Mouse (Mus musculus) hindbrain, embryonic 16.5 days (tissue): ENCODE measurements around the gene 2010005H15Rik. TPM values are rescaled to one million over a fixed set of nuclear protein-coding genes. Genes with fewer than 3 reads are reported as not detected.
"Not testable (repeated sequence)": the region's sequence is repeated elsewhere in the genome, so short reads cannot be mapped to it uniquely, and the experiment has no call there.

Source experiments
- ATAC-seq: fragments of 200-750 bp; cut with Nextera tagmentation; 2 replicates; pipeline ENCODE4 v1.8.0; 2017; ENCODE audit warnings: moderate TSS enrichment, moderate library complexity
- H3K27ac ChIP-seq: fragments of 300-500 bp; sonication (generic); 2 replicates; pipeline ENCODE4 v1.5.1; 2014; ENCODE audit warnings: low read depth, mild to moderate bottlenecking, control low read depth, low read length, moderate library complexity
- H3K27me3 ChIP-seq: fragments of 300-500 bp; sonication (generic); replicated peaks from 2 replicates; pipeline ENCODE4 v1.6.1; 2014; ENCODE audit warnings: low read length; ENCODE audit not compliant: control insufficient read depth, insufficient read depth
- H3K36me3 ChIP-seq: fragments of 300-500 bp; sonication (generic); 2 replicates; pipeline ENCODE4 v1.6.1; 2014; ENCODE audit warnings: mild to moderate bottlenecking, low read length, moderate library complexity, mixed read lengths; ENCODE audit not compliant: control insufficient read depth, insufficient read depth
- H3K4me1 ChIP-seq: fragments of 300-500 bp; sonication (generic); 2 replicates; pipeline ENCODE4 v1.6.1; 2014; ENCODE audit warnings: low read depth, low read length; ENCODE audit not compliant: control insufficient read depth, insufficient read depth
- H3K4me2 ChIP-seq: fragments of 300-500 bp; sonication (generic); 2 replicates; pipeline ENCODE4 v1.6.1; 2014; ENCODE audit warnings: mild to moderate bottlenecking, low read length, control low read depth, moderate library complexity
- H3K4me3 ChIP-seq: fragments of 300-500 bp; sonication (generic); 2 replicates; pipeline ENCODE4 v1.5.1; 2014; ENCODE audit warnings: mild to moderate bottlenecking, low read length, control low read depth, moderate library complexity
- H3K9ac ChIP-seq: fragments of 300-500 bp; sonication (generic); 2 replicates; pipeline ENCODE4 v1.6.1; 2014; ENCODE audit warnings: low read depth, mild to moderate bottlenecking, control low read depth, low read length, moderate library complexity
- H3K9me3 ChIP-seq: fragments of 300-500 bp; sonication (generic); 2 replicates; pipeline ENCODE4 v1.6.1; 2014; ENCODE audit warnings: mild to moderate bottlenecking, low read length, moderate library complexity; ENCODE audit not compliant: control insufficient read depth
- WGBS: fragments of 180-500 bp; shearing (Covaris S2); extraction: QIAGEN DNeasy Blood & Tissue Kit; methylation state at CpG from one replicate; pipeline ENCODE4 v1.1.7; 2014; 5-methylcytosine and 5-hydroxymethylcytosine counted together
- polyA plus RNA-seq: library from polyadenylated mRNA; unstranded; fragments of >200 nt; fragmentation: Nextera tagmentation; extraction: Ambion mirVana; gene quantifications from 2 replicates; pipeline ENCODE4 v1.2.1, GENCODE M21; 2015

2010005H15Rik gene
- 0.56 TPM in 1 of 2 replicates, not detected in the other for polyA plus RNA-seq

GRCm38 (mm10) chr16:36221168-36221567 lies at the start of gene 2010005H15Rik:
Gene 2010005H15Rik (plus strand): TSS chr16:36221468.
- H3K27me3 ChIP-seq, H3K9ac ChIP-seq, H3K4me2 ChIP-seq, H3K9me3 ChIP-seq, H3K36me3 ChIP-seq, H3K4me1 ChIP-seq, H3K4me3 ChIP-seq, H3K27ac ChIP-seq, ATAC-seq: not testable (repeated sequence)
- WGBS: 98% methylated on average over 6 of the region's 7 CpGs

DNA sequence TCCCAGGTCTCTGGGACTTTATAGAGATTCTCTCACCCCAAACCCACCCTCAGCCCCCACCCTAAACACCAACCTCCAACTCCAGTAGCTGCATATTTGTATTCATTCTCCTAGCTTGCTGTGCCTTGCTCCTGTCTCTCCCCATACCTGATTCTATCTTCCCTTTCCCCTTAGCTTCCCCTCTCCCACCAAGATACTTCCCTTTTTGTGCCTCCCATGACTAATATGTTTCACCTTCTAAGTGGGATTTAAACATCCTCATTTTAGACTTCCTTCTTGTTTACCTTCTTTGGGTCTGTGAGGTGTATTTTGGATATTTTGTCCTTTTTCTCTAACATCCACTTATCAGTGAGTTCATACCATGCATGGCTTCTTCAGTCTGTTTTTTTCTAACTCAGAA lies 45.2 kb upstream of the 2010005H15Rik start:
- Histone ChIP-seq H3K4me2 (no peak overlapping the region), H3K36me3 (no peaks in the 10 kb centered on the region), H3K9ac (no peak overlapping the region), H3K27ac (no peak overlapping the region), H3K4me1 (no peaks in the 10 kb centered on the region), H3K4me3 (no peak overlapping the region), H3K27me3 (no peaks in the 10 kb centered on the region), H3K9me3 (0 out of 2 replicates have a peak, but pooled peaks cover 2% of the 10 kb centered on the region)
- no peak for ATAC-seq

GRCm38 (mm10) chr16:36179910-36180309 lies 41.4 kb upstream of the 2010005H15Rik start:
- H3K4me1 ChIP-seq: no peaks in the 10 kb centered on the region
- ATAC-seq: no peak
- H3K27ac ChIP-seq: no peak overlapping the region
- no peaks in the 10 kb centered on the region for H3K36me3 ChIP-seq
- H3K27me3 ChIP-seq: no peaks in the 10 kb centered on the region
- no peak overlapping the region for H3K9ac ChIP-seq
- H3K9me3 ChIP-seq: 0 out of 2 replicates have a peak, but pooled peaks cover 2% of the 10 kb centered on the region
- H3K4me2 ChIP-seq: no peak overlapping the region
- H3K4me3 ChIP-seq: no peak overlapping the region
- WGBS: 85% methylated on average over 2 of the region's 2 CpGs

GRCm38 (mm10) chr16:36183912-36184311 lies 37.4 kb upstream of the 2010005H15Rik start, which contains the start of gene Gm5483:
Gene Gm5483 (plus strand): TSS chr16:36184212.
- H3K27me3 ChIP-seq: not testable (repeated sequence)
- 89% methylated on average over 4 of the region's 4 CpGs for WGBS

GRCm38 (mm10) chr16:36199226-36199625 lies 22.0 kb upstream of the 2010005H15Rik start:
- no peaks in the 10 kb centered on the region for H3K4me1 ChIP-seq
- 43% methylated on average over 19 of the region's 19 CpGs for WGBS
- H3K4me3 ChIP-seq: no peak overlapping the region
- H3K27ac ChIP-seq: no peak overlapping the region
- H3K36me3 ChIP-seq: no peaks in the 10 kb centered on the region
- H3K27me3 ChIP-seq: no peaks in the 10 kb centered on the region
- H3K4me2 ChIP-seq: peak overlapping the region; percentile 36
- no peak for ATAC-seq
- no peaks in the 10 kb centered on the region for H3K9me3 ChIP-seq
- H3K9ac ChIP-seq: no peak overlapping the region

More at GRCm38 (mm10) chr16:36183912-36184311, 37.4 kb upstream of the 2010005H15Rik start, which contains the start of gene Gm5483:
- H3K4me2 ChIP-seq, H3K9ac ChIP-seq, ATAC-seq, H3K27ac ChIP-seq, H3K4me1 ChIP-seq, H3K36me3 ChIP-seq, H3K4me3 ChIP-seq, H3K9me3 ChIP-seq: not testable (repeated sequence)

- no peak overlapping the region for H3K4me2 ChIP-seq
- no peaks in the 10 kb centered on the region for H3K9me3 ChIP-seq
- H3K27me3 ChIP-seq: no peaks in the 10 kb centered on the region
- no peaks in the 10 kb centered on the region for H3K36me3 ChIP-seq
- ATAC-seq: no peak
- 73% methylated on average over 5 of the region's 5 CpGs for WGBS
- no peak overlapping the region for H3K27ac ChIP-seq
- H3K4me3 ChIP-seq: no peak overlapping the region
- H3K4me1 ChIP-seq: no peaks in the 10 kb centered on the region
- no peak overlapping the region for H3K9ac ChIP-seq
Measured at GRCm38 (mm10) chr16:36203846-36204245, 17.4 kb upstream of the 2010005H15Rik start.

GRCm38 (mm10) chr16:36205684-36206083 lies 15.6 kb upstream of the 2010005H15Rik start:
- not testable (repeated sequence) for H3K27ac ChIP-seq, H3K4me2 ChIP-seq, H3K27me3 ChIP-seq, H3K4me1 ChIP-seq, H3K9me3 ChIP-seq, H3K9ac ChIP-seq, H3K4me3 ChIP-seq, ATAC-seq, H3K36me3 ChIP-seq
- WGBS: 37% methylated on average over 2 of the region's 2 CpGs

DNA sequence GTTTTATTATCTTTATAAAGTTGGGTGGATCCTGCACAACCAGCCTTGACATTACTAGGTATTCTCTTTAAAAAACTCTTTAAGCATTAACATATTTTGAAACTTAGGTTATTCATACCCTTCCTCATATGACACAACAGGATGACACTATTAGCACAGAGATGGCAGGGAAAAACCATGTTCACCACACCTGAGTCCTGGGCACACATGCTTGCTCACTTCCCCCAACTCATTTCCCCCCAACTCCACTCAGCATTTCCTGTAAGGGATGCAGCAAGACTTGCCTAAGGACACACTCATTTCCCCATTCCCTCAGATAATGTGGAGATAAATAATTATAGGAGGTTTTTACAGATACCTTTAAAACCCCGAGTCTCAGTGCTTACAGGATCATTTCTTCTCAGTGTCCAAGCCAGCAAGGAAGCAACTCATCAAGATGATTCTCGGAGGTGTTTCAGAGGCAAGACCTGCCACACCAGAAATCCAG lies 11.3 kb upstream of the 2010005H15Rik start, which contains the start of gene Gm5416:
Gm5416 (plus strand) TSS at position 437 of the 487 bp plus-strand sequence.
- Histone ChIP-seq H3K4me1 (no peaks in the 10 kb centered on the region), H3K27me3 (no peaks in the 10 kb centered on the region), H3K4me2 (no peak within 1 kb of the TSS), H3K4me3 (no peak within 1 kb of the TSS), H3K9ac (no peak within 1 kb of the TSS), H3K36me3 (no peaks in the 10 kb centered on the region), H3K27ac (no peak within 1 kb of the TSS), H3K9me3 (no peaks in the 10 kb centered on the region)
- ATAC-seq: no peak
- WGBS: 88% methylated on average over 2 of the region's 2 CpGs

- not testable (repeated sequence) for H3K27ac ChIP-seq, ATAC-seq, H3K36me3 ChIP-seq, H3K4me2 ChIP-seq, H3K9ac ChIP-seq, H3K4me1 ChIP-seq, H3K4me3 ChIP-seq, H3K27me3 ChIP-seq, H3K9me3 ChIP-seq
Measured at GRCm38 (mm10) chr16:36260585-36260984, 39.3 kb downstream of the 2010005H15Rik start.
